Mouse (Mus musculus) E14TG2a.4 (cell line): ENCODE data around the gene Selenoh.

ENCODE experiments used
- H3K27me3 ChIP-seq: 2 replicates; pipeline ENCODE4 v1.6.1; 2014; ENCODE audit warnings: low read length, control low read depth; ENCODE audit not compliant: insufficient read depth
- H3K36me3 ChIP-seq: 2 replicates; pipeline ENCODE4 v1.6.1; 2014; ENCODE audit warnings: low read length, control low read depth; ENCODE audit not compliant: insufficient read depth
- H3K4me1 ChIP-seq: replicated peaks from 2 replicates; pipeline ENCODE4 v1.6.1; 2014; ENCODE audit warnings: low read depth, low read length, control low read depth
- H3K4me3 ChIP-seq: replicated peaks from 2 replicates; pipeline ENCODE4 v1.5.1; 2014; ENCODE audit warnings: mild to moderate bottlenecking, low read length
- H3K9me3 ChIP-seq: 2 replicates; pipeline ENCODE4 v1.6.1; 2014; ENCODE audit warnings: low read length, control low read depth
- CTCF ChIP-seq: conservative IDR thresholded peaks from 2 replicates; pipeline ENCODE4 v1.5.1; 2014; ENCODE audit warnings: low read length
- NANOG ChIP-seq: IDR thresholded peaks from 2 replicates; pipeline ENCODE4 v1.6.1; 2014; ENCODE audit warnings: borderline replicate concordance, low read length, mixed read lengths
- POU5F1 ChIP-seq: IDR thresholded peaks from 2 replicates; pipeline ENCODE4 v1.6.1; 2014; ENCODE audit warnings: low read length, borderline replicate concordance

Selenoh gene

GRCm38 (mm10) chr2:84705295-84705694 lies 34.7 kb upstream of the Selenoh start:
- no peaks in the 10 kb centered on the region for H3K27me3 ChIP-seq
- no peaks in the 10 kb centered on the region for H3K9me3 ChIP-seq
- TF ChIP-seq CTCF (no peak), NANOG (no peak), POU5F1 (no peak)
- H3K4me3 ChIP-seq, result no peak overlapping the region
- H3K36me3 ChIP-seq, result peaks cover 87% of the 10 kb centered on the region
- H3K4me1 ChIP-seq, result peaks cover 47% of the 10 kb centered on the region

GRCm38 (mm10) chr2:84704329-84704728 lies 33.8 kb upstream of the Selenoh start:
- TF ChIP-seq CTCF, result no peak
- no peak for TF ChIP-seq POU5F1
- no peak for TF ChIP-seq NANOG

GRCm38 (mm10) chr2:84703497-84703896 lies 32.9 kb upstream of the Selenoh start:
- Histone ChIP-seq H3K36me3 (peaks cover 84% of the 10 kb centered on the region), H3K9me3 (no peaks in the 10 kb centered on the region), H3K4me1 (peaks cover 36% of the 10 kb centered on the region), H3K4me3 (no peak overlapping the region), H3K27me3 (no peaks in the 10 kb centered on the region)
- no peak for TF ChIP-seq NANOG
- TF ChIP-seq CTCF, result no peak
- no peak for TF ChIP-seq POU5F1

More at GRCm38 (mm10) chr2:84704329-84704728, 33.8 kb upstream of the Selenoh start:
- H3K36me3 ChIP-seq, result peaks cover 84% of the 10 kb centered on the region
- H3K9me3 ChIP-seq, result no peaks in the 10 kb centered on the region
- peaks cover 38% of the 10 kb centered on the region for H3K4me1 ChIP-seq
- H3K4me3 ChIP-seq, result no peak overlapping the region
- no peaks in the 10 kb centered on the region for H3K27me3 ChIP-seq

- Histone ChIP-seq H3K9me3 (no peaks in the 10 kb centered on the region), H3K4me3 (no peak overlapping the region), H3K36me3 (peaks cover 78% of the 10 kb centered on the region), H3K27me3 (no peaks in the 10 kb centered on the region), H3K4me1 (peaks cover 11% of the 10 kb centered on the region)
- TF ChIP-seq NANOG, result no peak
- no peak for TF ChIP-seq CTCF
- no peak for TF ChIP-seq POU5F1
These were observed 24.6 kb upstream of the Selenoh start for GRCm38 (mm10) chr2:84695007-84695695.

- H3K9me3 ChIP-seq, result no peaks in the 10 kb centered on the region
- TF ChIP-seq POU5F1 (no peak), NANOG (no peak), CTCF (no peak)
- peaks cover 96% of the 10 kb centered on the region for H3K36me3 ChIP-seq
- H3K4me3 ChIP-seq, result no peak overlapping the region
- H3K4me1 ChIP-seq, result peaks cover 19% of the 10 kb centered on the region
- H3K27me3 ChIP-seq, result no peaks in the 10 kb centered on the region
These were observed 19.5 kb upstream of the Selenoh start for GRCm38 (mm10) chr2:84690050-84690449.

- Histone ChIP-seq H3K4me1 (peaks cover 26% of the 10 kb centered on the region), H3K4me3 (no peak overlapping the region), H3K36me3 (peaks cover 97% of the 10 kb centered on the region), H3K9me3 (peaks cover 6% of the 10 kb centered on the region; the same call in 1 of the 2 replicates), H3K27me3 (no peaks in the 10 kb centered on the region)
- TF ChIP-seq NANOG (no peak), CTCF (no peak), POU5F1 (no peak)
These were observed 17.7 kb upstream of the Selenoh start for GRCm38 (mm10) chr2:84688080-84688844.

DNA sequence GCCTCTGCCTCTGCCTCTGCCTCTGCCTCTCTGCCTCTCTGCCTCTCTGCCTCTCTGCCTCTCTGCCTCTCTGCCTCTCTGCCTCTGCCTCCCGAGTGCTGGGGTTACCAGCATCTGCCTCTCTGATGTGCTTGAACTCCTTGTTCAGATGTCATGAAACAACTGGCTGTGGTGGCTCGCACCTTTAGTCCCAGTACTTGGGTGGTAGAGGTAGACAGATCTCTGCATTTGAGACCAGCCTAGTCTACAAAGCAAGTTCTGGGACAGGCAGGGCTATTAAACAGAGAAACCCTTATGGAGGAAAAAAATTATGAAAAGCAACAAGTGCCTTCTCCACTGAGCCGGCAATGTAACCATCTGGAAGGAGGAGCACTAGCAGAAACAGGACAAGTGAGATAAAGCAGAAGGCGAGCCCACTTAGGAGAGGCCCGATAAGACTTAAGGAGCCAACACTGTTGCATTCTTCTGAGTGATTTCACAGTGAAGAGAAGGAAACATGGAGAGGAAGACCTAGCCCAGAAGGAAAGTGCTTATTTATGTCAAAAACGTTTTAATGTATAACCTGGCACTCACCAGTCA lies 12.1 kb upstream of the Selenoh start:
- TF ChIP-seq CTCF, result no peak
- TF ChIP-seq POU5F1, result no peak
- TF ChIP-seq NANOG, result no peak
- peaks cover 6% of the 10 kb centered on the region; the same call in 1 of the 2 replicates for H3K9me3 ChIP-seq
- no peak overlapping the region for H3K4me3 ChIP-seq
- H3K36me3 ChIP-seq, result peaks cover 69% of the 10 kb centered on the region
- no peaks in the 10 kb centered on the region for H3K27me3 ChIP-seq
- peaks cover 32% of the 10 kb centered on the region for H3K4me1 ChIP-seq

DNA sequence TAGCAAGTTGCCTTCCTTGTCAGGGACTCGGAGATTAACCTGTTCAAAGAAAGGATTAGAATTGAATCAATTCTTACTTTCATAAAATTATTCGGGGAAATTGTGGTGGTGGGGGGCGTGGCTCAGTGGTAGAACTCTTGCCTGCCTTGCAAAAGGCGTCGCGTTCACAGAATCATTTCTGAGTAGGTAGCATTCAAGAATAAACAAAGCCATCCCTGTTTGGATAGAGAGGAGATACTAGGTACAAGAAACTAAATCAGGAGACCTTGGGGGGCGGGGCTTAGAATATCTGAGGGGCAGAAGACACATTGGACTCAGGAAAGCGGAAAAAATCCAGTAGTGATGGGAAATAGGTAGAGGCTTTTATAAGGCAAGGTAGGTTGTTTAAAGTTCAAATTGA lies 8.4 kb upstream of the Selenoh start, which contains the start of gene Tmx2:
TSS of gene Tmx2 (minus strand) at position 125 of the 400 bp plus-strand sequence.
- Histone ChIP-seq H3K4me1 (peaks cover 39% of the 10 kb centered on the region), H3K27me3 (no peaks in the 10 kb centered on the region), H3K9me3 (no peaks in the 10 kb centered on the region), H3K36me3 (peaks cover 62% of the 10 kb centered on the region), H3K4me3 (peak within 1 kb of the TSS; percentile 98)
- no peak for TF ChIP-seq CTCF
- TF ChIP-seq POU5F1, result no peak
- no peak for TF ChIP-seq NANOG
